Mouse (Mus musculus) liver, postnatal 0 days (tissue): ENCODE data around the gene Pank1.

ENCODE experiments used
- CTCF ChIP-seq: sonication (generic); IDR thresholded peaks from 2 replicates; pipeline ENCODE4 v1.5.1; 2016; ENCODE audit warnings: antibody characterized with exemption, low read depth
- EP300 ChIP-seq: IDR thresholded peaks from 2 replicates; pipeline ENCODE4 v1.6.1; 2016; ENCODE audit warnings: antibody characterized with exemption, low read depth, mild to moderate bottlenecking

DNA sequence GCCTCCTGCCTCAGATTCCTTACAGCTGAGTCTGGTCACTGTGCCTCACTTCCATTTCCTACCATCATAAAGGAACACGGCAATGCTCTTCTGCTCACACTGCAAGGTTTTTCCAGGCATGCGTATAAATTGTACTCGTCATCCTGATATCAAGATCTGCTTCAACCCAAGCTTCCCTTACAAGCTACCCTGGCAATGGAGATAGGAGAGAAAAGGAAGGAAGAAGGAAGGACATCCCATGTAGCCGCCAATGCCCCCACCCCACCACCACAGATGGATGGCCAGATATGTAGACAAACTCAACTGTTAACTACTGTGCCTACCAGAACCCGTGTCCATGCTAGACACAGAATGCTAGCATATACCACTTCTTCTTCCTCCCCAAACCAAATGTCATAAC lies 34.5 kb downstream of the Pank1 start:
- TF ChIP-seq CTCF (no peak), EP300 (peak; percentile 77)
